Mouse (Mus musculus) frontal cortex, postnatal 36 days (tissue): Measurements from ENCODE around the gene Stpg2.
"Not testable (repeated sequence)": the region's sequence is repeated elsewhere in the genome, so short reads cannot be mapped to it uniquely, and the experiment has no call there.

Experiments used
- DNase-seq, 2 experiments: peaks; one replicate each; pipeline ENCODE4 v3.0.0; 2022; ENCODE audit warnings: low spot score in 2 of 2

Gene Stpg2

DNA sequence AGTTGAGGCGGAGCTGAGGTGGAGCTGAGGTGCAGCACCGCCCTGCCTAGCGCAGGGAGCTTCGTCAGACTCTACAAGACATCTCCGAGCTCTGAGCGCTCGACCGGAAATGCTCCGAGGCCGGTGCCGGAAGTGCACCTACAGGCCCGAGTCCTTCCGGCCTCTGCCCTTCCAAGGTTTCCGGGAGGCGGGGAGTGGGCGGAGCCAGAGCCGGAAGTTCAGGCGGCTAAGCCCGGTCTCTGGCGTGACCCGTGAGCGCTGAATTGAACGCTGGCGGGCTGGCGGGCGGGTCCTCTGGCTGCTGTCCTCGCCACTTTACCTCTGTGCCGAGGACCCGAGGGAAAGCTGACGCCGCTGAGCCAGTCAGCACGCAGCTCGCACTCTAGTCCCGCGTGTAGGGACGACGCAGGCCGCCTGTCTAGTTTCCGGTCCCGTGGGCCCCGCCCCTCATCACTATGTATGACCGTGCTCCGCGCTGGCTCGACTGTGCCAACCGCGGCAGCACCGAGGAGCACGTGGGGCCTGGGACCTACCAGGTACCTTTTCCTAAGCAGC is at the start of gene Stpg2:
Stpg2 (plus strand) TSS at position 251 of the 555 bp plus-strand sequence.
- DNase-seq = peak; percentile 95 to 96

DNA sequence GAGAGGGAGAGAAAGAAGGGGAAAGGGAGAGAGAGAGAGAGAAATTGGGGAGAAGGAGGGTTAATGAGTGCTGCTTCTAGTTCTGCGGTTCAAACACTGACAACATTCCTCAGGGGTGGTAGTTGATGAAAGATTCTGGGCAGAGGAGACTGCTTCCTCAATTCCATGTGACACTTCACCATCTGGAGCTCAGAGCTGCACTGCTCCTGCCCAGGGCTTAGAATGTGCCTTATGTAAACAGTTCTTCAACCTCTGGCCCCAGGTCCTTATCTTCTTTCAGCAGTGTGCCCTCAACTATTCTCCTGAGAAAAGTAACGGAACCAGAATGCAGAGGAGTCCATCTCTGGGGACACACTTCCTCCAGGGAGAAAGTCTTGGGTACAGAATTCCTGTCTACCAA is 43.3 kb upstream of the Stpg2 start:
- peak in 1 of 2 experiments; percentile 17 for DNase-seq

DNA sequence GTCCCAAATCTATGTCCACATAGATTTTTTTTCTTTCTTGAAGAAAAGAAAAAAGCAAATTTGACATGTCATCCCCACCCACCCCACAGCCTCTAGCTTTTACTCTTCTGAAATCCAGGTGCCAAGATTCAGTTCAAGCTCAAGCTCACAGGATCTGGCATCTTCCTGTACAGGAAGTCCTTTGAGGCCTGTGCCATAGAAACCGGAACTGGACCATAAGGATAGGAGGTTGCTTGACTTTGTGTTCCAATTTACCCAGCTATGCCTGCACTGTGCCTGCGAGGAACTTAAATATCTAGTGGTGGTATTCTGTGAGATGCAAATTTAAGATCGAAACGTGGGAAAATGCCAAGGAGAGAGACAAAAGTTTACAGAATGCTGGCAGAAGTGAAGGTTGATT is 42.8 kb upstream of the Stpg2 start:
- no peak for DNase-seq

DNA sequence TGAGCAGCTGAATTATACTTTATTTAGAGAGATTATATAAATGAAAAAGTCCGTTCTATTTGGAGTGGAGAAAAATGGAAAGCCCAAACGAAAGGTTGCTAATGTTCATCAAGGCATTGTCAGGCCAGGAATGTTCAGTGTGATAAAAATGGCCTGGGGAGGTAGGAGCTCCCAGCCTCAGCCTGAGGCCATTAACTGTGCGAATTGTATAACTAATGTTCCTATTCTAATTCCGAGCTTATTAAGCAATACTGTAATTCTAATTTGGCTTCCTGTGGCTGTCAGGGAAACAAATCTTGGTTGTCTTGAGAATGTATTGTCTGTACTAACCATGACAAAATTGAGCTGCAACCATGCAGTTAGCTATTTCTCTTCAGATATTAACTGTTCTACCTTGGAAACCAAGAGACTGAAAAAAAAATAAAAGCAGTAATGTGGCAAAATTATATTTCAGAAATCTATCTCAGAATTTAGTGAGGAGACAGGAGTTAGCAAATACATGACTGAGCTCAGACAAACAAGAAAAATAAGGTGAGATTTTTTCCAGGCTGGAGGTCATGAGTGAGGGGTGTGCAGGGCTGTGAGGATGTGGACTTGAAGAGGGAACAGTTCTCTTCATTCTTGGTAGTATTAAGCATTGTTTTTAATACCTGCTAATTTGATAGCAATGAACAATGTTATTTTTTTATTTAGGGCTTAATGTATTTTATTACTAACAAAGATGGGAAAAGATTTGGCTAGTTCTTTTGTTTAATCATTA is 36.8 kb upstream of the Stpg2 start:
- no peak for DNase-seq

DNA sequence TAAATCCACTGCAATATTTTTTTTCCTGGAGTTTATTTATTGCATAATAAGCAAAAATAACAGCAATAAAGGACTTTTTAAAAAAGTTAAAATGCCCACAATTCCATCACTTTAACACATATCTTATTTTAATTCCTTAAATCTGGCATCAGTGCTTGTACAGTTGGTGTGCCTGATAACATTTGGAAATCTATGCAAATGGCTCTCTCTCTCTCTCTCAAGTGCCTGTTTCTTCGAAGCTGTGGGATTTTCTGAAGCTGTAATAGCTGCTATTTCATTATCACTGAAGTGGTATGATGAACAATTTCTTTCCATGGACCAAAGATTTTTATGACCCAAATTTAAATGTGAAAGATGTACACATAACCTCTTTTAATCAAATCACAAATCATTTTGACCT is 35.8 kb upstream of the Stpg2 start:
- no peak for DNase-seq

DNA sequence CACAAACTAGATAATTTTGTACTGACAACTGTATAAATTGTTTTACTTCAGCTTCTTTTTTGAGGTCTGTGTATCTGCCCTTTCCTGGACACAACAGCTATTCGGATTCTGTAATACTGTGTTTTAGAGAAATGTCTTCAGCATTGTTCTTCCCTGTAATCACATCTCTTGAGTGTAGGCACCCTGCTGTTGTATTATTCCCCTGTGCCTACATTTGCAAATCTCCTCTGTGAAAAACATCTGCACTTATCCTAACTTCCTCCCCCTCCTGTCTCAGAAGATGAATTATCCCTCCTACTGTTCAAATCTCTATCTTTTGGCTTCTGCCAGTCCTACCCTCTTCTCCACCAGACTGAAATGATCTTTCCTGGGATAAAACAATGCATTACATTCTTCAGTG is 28.6 kb upstream of the Stpg2 start:
- no peak for DNase-seq

DNA sequence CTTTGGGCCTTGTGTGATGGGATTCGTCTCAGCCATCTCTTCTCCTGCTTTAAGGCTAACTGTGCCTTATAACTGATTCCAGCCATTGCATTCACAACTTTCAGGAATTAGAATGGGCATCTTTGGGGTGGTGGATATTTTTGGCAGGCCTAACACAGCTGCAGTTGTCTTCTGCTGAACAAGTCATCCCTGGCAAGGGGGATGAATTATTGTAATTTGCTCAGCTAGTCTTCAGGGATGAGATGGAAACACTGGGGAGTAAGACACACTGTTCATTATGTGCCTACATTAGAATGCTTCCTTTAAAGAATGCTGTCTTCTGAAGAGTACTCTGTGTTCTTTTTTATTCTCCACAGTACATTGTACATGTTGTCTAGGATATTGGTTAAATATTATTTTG is 14.0 kb upstream of the Stpg2 start:
- DNase-seq = no peak

DNA sequence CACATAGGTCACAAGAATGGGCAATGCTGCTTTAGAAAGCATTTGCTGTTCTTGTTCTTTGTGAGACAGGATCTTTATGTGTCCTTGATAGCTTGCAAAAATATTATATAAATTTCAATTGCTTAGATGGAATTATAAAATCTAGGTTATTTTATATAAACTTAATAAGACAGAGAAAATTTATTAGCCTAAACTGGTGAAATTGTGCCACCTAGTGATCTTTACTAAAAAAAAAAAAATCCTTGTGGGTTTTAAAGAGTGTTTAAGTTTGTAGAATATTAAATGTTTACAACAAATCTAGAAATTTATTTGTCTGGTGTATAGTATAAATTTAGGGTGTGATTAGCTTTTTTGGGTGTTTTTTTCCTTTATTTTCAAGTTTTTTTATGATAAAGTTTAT is 11.6 kb upstream of the Stpg2 start:
- DNase-seq = no peak

DNA sequence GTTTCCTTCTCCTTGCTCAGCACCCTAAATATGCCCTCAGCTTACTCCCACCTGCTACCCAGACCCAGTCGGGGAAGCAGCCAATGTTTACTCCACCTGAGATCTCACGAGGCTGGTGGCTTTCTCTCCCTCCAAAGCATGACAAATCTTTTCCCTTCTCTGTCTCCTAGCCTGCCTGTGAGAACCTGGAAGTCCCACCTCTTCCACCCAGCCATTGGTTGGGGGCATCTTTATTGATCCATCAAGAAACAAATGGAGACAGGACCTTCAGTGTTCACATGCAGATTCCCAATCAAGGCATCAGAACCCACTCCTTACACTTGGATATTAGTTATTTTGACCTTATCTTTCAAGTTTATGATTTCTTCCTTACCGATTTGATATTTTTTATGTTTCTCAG is 7.1 kb upstream of the Stpg2 start:
- no peak for DNase-seq

DNA sequence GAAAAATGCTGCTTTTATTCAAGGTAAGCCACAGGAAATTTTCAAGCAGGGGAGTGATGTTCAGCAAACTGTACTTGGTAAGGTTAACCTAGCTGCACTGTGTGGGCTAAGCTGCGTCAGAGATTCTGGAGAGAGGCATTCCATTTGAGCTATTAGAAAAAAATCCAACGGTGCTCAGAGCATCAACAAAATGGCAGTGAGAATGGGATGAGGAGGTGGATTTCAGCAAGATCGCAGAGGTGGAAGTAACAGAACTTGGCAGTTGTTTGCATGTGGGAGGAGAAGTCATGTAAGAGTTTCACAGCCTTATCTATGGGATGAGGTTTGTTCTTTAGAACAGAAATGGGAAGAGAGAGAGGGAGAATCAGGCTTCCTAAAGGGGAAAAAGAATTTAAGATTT is 5.2 kb upstream of the Stpg2 start:
- peak; percentile 21 to 53 for DNase-seq

DNA sequence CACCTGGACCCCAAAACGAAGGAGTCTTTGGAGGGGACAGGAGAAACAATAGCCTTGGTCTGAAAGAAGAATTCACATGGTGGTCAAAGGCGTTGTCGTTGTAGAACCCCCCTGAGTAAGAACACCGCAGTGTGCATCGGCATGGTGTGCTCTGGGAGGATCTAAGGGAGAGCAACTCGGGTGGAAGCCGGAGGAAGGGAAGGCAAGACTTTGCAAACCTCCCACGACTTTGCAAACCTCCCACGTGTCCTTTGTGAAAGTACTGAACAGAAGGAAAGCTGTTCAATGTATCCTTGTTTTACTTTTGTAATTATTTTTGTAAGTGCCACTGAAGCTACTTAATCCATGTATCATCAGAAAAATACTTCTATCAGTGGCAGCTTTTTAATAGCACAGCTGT is 11.5 kb downstream of the Stpg2 start:
- no peak for DNase-seq

DNA sequence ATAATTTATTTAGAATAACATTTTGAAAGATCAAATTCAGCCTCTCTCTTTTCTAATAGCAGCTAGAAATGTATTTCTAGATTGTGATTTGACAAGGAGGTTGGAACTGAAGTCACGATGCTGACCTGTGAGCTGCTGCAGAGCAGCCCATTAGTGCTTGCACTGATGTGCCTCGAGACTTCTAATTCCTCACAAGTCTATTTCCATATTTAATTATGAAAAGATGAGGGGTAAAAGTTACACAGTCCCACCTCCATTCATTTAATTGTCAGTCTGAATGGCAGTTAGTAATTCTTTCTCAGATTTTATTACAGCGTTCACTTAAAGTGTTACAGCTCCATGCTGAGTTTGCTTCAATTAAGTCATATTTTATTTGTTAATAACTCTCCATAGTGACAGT is 19.6 kb downstream of the Stpg2 start:
- no peak for DNase-seq

DNA sequence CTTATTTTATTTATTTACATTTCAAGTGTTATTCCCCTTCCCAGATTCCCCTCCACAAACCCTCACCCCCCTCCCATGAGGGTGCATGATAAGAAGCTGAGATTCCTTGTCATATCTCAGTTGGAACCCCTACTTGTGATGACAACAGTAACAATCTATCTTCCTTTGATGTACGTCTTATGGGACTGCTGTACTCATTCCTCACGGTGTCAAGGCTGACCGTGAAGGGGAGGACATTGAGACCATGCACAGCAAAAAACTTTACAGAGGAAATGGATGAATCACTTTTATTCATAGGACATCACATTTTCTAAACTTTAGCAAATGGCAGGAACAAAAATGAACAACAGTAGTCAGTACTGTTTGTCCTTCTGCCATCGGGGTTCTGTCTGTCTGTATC is 21.3 kb downstream of the Stpg2 start:
- no peak for DNase-seq

DNA sequence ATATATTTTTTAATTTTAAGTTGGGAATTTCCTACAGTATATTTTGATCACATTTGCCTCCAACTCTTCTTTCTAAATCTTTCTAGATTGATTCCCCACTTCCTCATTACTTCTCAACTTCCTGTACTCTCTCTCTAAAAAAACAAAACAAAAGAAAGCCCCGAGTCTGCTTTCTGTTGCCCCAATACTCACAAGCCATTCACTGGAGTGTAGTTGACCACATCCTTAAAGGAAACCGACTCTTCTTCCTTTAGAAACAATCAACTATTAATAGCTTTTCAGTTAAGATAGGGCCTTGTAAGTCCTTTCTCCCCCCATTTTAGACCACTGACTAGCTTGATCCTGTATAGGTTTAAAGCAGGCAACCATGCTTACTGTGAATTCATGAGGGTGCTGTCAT is 39.7 kb downstream of the Stpg2 start:
- no peak for DNase-seq

DNA sequence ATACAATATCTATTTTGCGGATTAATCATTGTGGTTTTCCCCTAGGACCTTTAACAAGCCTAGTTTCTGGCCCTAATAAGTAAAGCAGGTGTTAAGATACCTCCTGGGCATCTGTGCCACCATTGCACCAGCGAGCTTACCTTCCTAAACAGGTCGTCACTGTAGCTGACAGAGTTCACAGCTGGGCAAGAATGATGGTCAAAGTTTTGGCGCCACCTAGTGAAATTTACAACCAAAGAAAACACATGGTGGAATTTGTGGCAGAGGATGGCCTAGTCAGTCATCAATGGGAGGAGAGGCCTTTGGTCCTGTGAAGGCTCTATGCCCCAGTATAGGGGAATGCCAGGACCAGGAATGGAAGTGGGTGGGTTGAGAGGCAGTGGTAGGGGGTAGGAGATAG is 41.0 kb downstream of the Stpg2 start:
- no peak for DNase-seq

DNA sequence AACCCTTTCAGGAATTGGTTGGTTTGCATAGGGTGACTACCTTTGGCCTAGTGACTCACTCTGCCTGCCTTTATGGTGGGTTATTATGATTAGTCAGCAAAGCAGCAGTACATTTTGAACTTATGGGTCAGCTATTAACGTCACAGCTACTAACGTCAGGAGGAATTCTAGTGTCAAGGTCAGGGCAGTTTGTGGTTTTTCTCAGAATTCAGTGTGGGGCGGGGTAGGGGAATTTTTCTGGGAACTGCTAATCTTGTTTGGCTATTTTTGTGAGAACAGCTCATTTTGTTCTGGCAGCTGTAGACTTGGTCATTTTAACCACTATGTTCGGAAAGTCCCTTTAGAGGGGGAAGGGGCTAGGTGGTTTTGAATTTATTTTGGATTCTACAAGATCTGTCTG is 56.9 kb downstream of the Stpg2 start:
- not testable (repeated sequence) for DNase-seq

DNA sequence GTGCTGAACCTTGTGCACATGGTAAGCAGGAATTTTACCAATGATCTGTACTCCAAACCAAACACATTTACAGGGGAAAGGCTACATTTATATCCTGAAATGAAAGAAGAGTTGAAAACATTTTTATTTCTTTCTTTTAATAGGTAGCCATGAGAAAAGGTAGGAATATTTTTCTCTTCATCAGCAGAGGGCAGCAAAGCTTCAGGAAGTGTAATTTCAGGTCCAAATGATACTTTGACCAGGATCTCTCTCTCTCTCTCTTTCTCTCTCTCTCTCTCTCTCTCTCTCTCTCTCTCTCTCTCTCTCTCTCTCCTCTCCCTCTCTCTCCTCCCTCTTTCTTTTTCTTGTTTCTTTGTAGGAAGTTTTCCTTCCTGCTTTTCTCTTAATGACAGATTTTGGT is 92.4 kb downstream of the Stpg2 start:
- no peak for DNase-seq

DNA sequence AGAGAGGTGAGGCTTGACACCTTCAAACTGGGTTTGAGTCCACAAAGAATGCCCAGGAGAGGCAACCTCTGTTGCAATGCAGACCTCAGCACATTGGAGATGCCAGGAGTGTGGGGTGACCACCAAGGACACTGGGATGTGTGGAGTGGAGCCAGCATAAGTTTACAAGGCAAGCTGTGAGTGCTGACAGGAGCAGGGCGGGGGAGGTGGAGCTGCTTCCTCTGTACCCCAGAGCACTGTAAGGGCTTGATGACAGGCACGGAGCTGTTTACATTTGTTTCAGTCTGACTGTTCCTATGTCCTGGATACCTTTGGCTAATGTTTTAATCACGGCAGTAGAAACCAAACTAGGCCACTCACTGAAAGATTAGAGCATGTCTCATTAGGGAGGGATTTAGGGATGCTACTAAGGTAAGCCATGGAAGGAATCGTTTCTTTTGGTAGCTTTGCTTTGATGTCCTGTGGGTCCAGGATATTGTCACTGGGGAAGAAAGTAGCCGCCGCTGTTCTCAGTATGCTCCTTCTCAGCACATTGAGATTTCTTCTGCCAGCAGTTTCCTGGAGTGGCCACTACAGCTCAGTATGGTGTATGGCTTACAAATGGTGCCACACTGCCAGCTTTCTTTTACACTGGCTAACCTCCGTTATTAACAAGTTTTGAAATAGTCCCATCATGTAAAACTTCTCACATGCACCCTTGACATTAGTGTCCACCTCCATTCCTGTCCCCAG is 102.8 kb downstream of the Stpg2 start:
- no peak for DNase-seq

DNA sequence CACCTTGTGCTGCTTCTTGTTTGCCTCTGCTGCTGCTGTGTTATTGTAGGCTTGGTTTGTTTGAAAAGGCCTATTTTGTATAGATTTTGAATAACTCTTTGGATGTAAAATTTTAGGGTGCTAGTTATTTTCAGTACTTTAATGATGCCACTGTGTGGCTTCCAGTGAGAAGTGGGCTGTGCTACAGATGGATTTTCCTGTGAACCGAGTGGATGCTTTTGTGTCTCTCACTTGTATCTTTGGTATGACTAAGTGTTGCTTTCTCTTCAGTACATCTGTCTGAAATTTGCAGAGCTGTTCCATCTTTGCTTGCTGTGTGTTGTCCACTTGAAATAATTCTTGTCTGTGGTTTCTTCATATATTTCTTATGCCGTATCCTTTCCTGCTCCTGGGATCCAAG is 106.2 kb downstream of the Stpg2 start:
- DNase-seq = peak; percentile 34 to 65

DNA sequence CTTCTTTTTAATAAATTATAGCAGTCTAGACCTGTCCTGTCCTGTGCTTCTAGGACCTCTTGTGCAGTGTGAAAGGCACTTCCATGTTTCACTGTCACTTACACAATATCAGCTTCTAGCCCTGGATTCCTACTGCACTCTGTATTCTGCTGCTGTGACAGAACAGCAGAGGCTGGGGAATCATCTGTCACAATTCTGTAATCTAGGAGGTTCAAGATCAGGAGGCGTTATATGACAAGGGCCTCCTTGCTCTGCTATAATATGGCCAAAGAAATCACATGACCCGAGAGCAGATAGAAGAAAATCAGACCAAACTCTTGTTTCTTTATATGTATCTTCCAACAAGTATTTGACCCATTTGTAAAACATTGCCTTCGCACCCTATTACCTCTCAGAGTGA is 175.0 kb downstream of the Stpg2 start:
- DNase-seq = no peak

DNA sequence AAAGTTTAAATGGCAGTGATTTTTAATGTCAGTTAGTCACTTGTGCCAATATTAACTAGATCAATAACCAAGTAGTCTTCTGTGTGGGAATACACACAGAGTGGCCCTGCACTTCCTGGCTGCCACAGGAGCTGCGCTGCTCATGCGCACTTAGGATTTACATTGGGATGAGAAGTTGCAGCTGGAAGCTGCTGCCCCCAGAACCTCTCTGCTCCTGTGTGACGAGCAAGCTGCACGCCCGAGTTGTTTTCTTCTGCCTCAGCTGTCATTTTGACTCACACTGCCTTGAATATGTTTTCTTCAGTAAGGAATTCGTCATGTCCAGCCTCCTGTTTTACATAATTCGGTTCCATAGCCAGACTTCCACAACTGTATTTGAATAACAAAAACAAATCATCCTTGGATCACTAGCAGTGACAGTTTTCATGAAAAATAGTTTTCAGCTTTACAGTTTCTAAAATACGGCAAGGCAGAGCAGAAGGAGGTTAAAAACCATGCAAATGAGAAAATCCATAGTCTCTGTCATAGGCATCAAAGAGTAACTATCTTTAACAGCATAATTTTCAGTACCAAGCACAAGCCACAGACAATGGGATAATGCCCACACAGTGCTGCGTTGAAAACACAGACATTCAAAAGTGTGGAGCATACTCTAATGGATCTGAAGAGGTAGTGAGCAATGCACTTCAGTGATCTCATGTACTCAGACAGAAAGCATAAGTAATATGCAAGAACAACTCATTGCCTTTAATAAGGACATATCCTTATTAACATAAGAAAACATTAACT is 191.8 kb downstream of the Stpg2 start:
- DNase-seq = peak; percentile 19 to 32

DNA sequence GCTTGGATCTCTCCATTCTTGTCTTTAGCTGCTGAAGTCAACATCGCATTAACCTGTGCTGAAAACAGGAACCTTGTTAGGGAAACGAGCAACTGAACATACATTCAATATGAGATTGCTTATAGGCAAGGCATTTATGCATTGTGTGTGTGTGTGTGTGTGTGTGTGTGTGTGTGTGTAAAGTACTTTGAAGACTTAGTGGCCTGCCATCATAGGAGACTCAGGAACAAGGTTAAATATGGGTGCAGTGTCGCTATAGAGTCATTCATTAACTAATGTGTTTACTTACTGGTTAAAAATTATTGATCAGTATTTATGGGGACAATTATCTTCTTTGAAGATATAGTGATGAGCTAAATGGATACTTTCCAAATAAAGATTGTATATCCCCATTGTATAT is 199.2 kb downstream of the Stpg2 start:
- DNase-seq = no peak
